Mouse (Mus musculus) monocyte, adult 5-6 weeks (primary cell): Measurements from ENCODE around the gene Moxd1. TPM values are rescaled to one million over a fixed set of nuclear protein-coding genes. Genes with fewer than 3 reads are reported as not detected.

Experiments
- ATAC-seq: fragments of 153-309, 156-312 bp; replicated peaks from 2 replicates; pipeline ENCODE4 v1.8.0; 2017; ENCODE audit warnings: mild to moderate bottlenecking; ENCODE audit not compliant: low TSS enrichment, insufficient number of reproducible peaks, severe bottlenecking, poor library complexity, low FRiP score
- total RNA-seq: library from RNA; stranded (forward); fragments of 200-1000, 200-491, 200-594 nt; gene quantifications from 3 replicates; pipeline ENCODE4 v1.2.3, GENCODE M21; 2017

Moxd1 gene
- total RNA-seq, 1 experiment from 2014 or later, result not detected

GRCm38 (mm10) chr10:24340551-24341213, 117.4 kb downstream of the Moxd1 start:
- ATAC-seq, result no peak

- no peak for ATAC-seq
These were observed 117.9 kb downstream of the Moxd1 start for GRCm38 (mm10) chr10:24341214-24341589.

- ATAC-seq, result no peak
These were observed 119.8 kb downstream of the Moxd1 start for GRCm38 (mm10) chr10:24343068-24343467.

Other genes starting within 250 kb of the Moxd1 start
- not detected in 3 replicates for gene Taar6, start 237.9 kb upstream of the Moxd1 start, total RNA-seq
- not detected in 3 replicates for gene Taar7a, start 230.0 kb upstream of the Moxd1 start, total RNA-seq
- not detected in 3 replicates for gene Taar7b, start 223.6 kb upstream of the Moxd1 start, total RNA-seq
- gene Taar7d, start 196.3 kb upstream of the Moxd1 start, total RNA-seq, result not detected in 3 replicates
- gene Taar7e, start 185.9 kb upstream of the Moxd1 start, total RNA-seq, result not detected in 3 replicates
- gene Taar7f, start 174.0 kb upstream of the Moxd1 start, total RNA-seq, result not detected in 3 replicates
- not detected in 3 replicates for gene Taar8a, start 147.0 kb upstream of the Moxd1 start, total RNA-seq
- not detected in 3 replicates for gene Taar8b, start 131.2 kb upstream of the Moxd1 start, total RNA-seq
- not detected in 3 replicates for gene Taar8c, start 121.6 kb upstream of the Moxd1 start, total RNA-seq
- not detected in 3 replicates for gene Taar9, start 114.0 kb upstream of the Moxd1 start, total RNA-seq
- gene Stx7, start 74.2 kb upstream of the Moxd1 start, total RNA-seq, result 104 to 141 TPM (median 123 TPM) in 3 replicates